Mouse (Mus musculus) erythroblast, embryonic 14.5 days (primary cell): ENCODE measurements around the gene Slx4ip. TPM values are rescaled to one million over a fixed set of nuclear protein-coding genes. Genes with fewer than 3 reads are reported as not detected.

Experiments
- H3K27me3 ChIP-seq: 2 replicates; pipeline ENCODE4 v1.6.1; 2012; ENCODE audit warnings: inconsistent platforms; ENCODE audit not compliant: control insufficient read depth
- H3K36me3 ChIP-seq: 2 replicates; pipeline ENCODE4 v1.6.1; 2012; ENCODE audit warnings: mild to moderate bottlenecking, inconsistent platforms; ENCODE audit not compliant: control insufficient read depth
- H3K4me1 ChIP-seq: 2 replicates; pipeline ENCODE4 v1.6.1; 2012; ENCODE audit warnings: inconsistent platforms; ENCODE audit not compliant: control insufficient read depth
- H3K4me3 ChIP-seq: replicated peaks from 2 replicates; pipeline ENCODE3; 2012; ENCODE audit warnings: moderate library complexity, mild to moderate bottlenecking, inconsistent platforms
- H3K9me3 ChIP-seq: 2 replicates; pipeline ENCODE4 v1.6.1; 2012; ENCODE audit warnings: low read length, inconsistent platforms, mixed read lengths; ENCODE audit not compliant: control insufficient read depth
- GATA1 ChIP-seq: IDR thresholded peaks from 2 replicates; pipeline ENCODE4 v1.6.1; 2012; ENCODE audit warnings: low read length, inconsistent platforms, mixed read lengths
- TAL1 ChIP-seq: IDR thresholded peaks from 3 replicates; pipeline ENCODE4 v1.6.1; 2012; ENCODE audit warnings: low read length, inconsistent platforms, mixed read lengths
- polyA plus RNA-seq: library from polyadenylated mRNA; stranded (reverse); fragments of >175 nt; gene quantifications from 2 replicates; pipeline ENCODE4 v1.2.3, GENCODE M21; 2012

Gene Slx4ip
- polyA plus RNA-seq, 1 experiment, result 0.07 TPM

DNA sequence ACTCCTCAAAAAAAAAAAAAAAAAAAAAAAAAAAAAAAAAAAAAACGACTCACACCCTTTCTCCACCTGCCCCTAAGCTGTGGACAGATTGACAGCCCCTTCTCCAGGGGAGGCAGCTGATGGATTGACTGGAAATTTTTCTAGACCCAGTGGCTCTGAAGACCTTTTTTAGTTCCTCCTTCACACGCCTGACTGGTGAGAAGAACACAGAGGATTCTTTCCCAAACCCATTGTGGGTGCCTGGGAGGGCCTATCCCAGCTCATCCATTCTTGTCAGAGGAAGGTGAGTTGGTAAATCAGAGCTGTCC, 183.2 kb downstream of the Slx4ip start:
- H3K4me3 ChIP-seq, result no peak overlapping the region
- H3K9me3 ChIP-seq, result no peaks in the 10 kb centered on the region
- TF ChIP-seq GATA1 (no peak), TAL1 (peak; percentile 21; the same call in 1 of the 3 replicates)
- no peaks in the 10 kb centered on the region for H3K27me3 ChIP-seq
- no peaks in the 10 kb centered on the region for H3K36me3 ChIP-seq
- no peaks in the 10 kb centered on the region for H3K4me1 ChIP-seq

DNA sequence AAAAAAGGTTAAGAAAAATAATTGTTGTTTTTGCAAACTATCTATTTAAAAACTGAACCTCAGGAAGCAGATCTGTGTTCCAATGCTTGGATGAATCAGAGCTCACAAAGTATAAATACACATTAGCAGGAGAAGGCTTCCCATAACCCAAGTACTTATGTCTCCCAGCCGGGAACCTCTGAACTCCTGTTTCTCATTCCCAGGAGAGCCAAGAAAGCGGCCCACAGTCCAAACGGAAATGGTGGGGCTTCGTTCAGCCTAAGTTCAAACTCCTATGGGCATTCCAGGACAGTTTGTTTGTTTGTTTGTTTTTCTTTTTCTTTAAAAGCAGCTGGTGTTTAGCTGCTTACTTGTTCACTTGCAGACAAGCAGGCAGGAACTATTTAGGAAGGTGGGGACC, 187.8 kb downstream of the Slx4ip start:
- no peak overlapping the region for H3K4me3 ChIP-seq
- no peaks in the 10 kb centered on the region for H3K4me1 ChIP-seq
- TF ChIP-seq TAL1 (no peak), GATA1 (no peak)
- H3K27me3 ChIP-seq, result no peaks in the 10 kb centered on the region
- no peaks in the 10 kb centered on the region for H3K36me3 ChIP-seq
- no peaks in the 10 kb centered on the region for H3K9me3 ChIP-seq

DNA sequence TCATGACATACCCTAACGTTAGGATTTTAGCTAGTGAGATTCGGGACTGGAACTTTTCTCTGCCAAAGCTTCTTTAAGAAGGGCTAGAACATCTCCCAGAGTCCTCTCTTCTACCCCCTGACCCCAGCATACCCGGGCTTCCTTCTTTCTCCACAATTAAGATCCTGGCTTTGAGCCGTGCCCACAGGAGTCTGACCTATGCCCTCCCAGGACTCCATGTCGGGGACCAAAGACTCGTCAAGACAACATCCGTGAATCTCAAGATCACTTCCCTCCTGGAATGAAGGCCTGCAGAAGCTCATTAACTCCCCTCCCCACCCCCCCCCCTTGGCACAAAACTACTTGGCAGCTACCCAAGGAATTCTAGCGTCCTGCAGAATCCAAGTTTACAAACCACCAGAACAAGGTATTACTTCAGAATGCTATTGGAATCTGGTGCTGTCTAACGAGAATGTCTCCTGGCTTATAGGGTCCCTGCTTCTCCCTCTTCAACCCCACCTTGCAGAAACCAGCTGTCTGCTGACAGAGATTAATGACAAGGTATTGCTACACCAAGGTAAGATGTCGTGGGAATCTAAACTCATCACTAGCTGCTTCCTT, 188.8 kb downstream of the Slx4ip start:
- H3K4me3 ChIP-seq, result no peak overlapping the region
- no peaks in the 10 kb centered on the region for H3K36me3 ChIP-seq
- H3K27me3 ChIP-seq, result no peaks in the 10 kb centered on the region
- H3K9me3 ChIP-seq, result no peaks in the 10 kb centered on the region
- no peak for TF ChIP-seq TAL1
- no peak for TF ChIP-seq GATA1
- no peaks in the 10 kb centered on the region for H3K4me1 ChIP-seq

DNA sequence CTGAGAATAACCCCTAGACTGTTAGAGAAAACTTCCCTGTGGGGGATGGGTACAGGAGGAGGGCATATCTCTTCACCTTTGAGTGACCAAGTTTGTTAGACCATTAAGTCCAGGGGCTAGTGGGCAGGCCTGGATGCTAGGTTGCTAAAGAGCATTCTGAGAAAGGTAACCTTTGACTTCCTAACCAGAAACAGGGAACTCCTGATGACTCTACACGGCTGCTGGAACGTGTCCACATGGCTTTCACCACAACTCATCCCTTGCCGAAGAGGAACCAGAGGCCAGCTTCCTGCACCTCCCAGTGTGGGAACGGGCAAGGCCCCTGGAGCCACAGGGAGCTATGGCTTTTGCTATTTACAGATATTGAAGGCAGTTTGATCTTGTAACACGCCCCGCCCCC, 189.4 kb downstream of the Slx4ip start:
- H3K9me3 ChIP-seq, result no peaks in the 10 kb centered on the region
- H3K27me3 ChIP-seq, result no peaks in the 10 kb centered on the region
- H3K4me1 ChIP-seq, result no peaks in the 10 kb centered on the region
- no peaks in the 10 kb centered on the region for H3K36me3 ChIP-seq
- TF ChIP-seq TAL1 (no peak), GATA1 (no peak)
- H3K4me3 ChIP-seq, result no peak overlapping the region

GRCm38 (mm10) chr2:137081001-137081400, 190.0 kb downstream of the Slx4ip start:
- H3K9me3 ChIP-seq, result no peaks in the 10 kb centered on the region
- H3K4me1 ChIP-seq, result no peaks in the 10 kb centered on the region
- TF ChIP-seq TAL1 (no peak), GATA1 (no peak)
- H3K27me3 ChIP-seq, result no peaks in the 10 kb centered on the region
- H3K36me3 ChIP-seq, result no peaks in the 10 kb centered on the region
- no peak overlapping the region for H3K4me3 ChIP-seq

GRCm38 (mm10) chr2:137082896-137083620, 192.0 kb downstream of the Slx4ip start:
- H3K4me3 ChIP-seq, result no peak overlapping the region
- H3K27me3 ChIP-seq, result no peaks in the 10 kb centered on the region
- no peaks in the 10 kb centered on the region for H3K9me3 ChIP-seq
- H3K4me1 ChIP-seq, result no peaks in the 10 kb centered on the region
- H3K36me3 ChIP-seq, result no peaks in the 10 kb centered on the region
- no peak for TF ChIP-seq TAL1
- no peak for TF ChIP-seq GATA1

DNA sequence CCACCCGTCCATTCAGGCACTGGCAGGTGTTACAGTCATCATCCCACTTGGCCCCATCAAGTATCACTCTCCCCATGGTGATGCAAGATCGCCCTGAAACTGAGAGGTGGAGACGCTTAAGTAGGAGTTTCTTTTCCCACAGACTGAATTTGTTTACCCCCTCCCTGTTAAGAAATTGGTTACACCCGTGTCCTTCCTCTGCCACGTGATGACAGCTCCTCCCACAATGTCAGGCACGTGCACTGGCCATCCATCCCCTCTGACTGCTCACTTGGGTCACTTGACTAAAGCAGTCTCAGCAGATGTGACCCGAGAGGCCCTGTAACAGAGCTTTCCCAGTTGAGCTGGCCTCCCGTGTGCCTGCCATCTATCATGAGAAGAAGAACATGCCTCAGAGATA, 194.2 kb downstream of the Slx4ip start:
- Histone ChIP-seq H3K9me3 (peaks cover 2% of the 10 kb centered on the region; the same call in 1 of the 2 replicates), H3K4me1 (no peaks in the 10 kb centered on the region), H3K4me3 (no peak overlapping the region), H3K27me3 (no peaks in the 10 kb centered on the region), H3K36me3 (no peaks in the 10 kb centered on the region)
- no peak for TF ChIP-seq GATA1

- Histone ChIP-seq H3K4me1 (no peaks in the 10 kb centered on the region), H3K27me3 (no peaks in the 10 kb centered on the region), H3K9me3 (peaks cover 2% of the 10 kb centered on the region; the same call in 1 of the 2 replicates), H3K4me3 (no peak overlapping the region), H3K36me3 (no peaks in the 10 kb centered on the region)
- TF ChIP-seq TAL1 (no peak), GATA1 (no peak)
Measured at GRCm38 (mm10) chr2:137086621-137087395, 195.8 kb downstream of the Slx4ip start.

- TF ChIP-seq GATA1 (no peak), TAL1 (no peak)
- no peaks in the 10 kb centered on the region for H3K4me1 ChIP-seq
Measured at GRCm38 (mm10) chr2:137087705-137088104, 196.7 kb downstream of the Slx4ip start.

More at GRCm38 (mm10) chr2:137087705-137088104, 196.7 kb downstream of the Slx4ip start:
- Histone ChIP-seq H3K36me3 (no peaks in the 10 kb centered on the region), H3K27me3 (no peaks in the 10 kb centered on the region), H3K4me3 (no peak overlapping the region), H3K9me3 (peaks cover 2% of the 10 kb centered on the region; the same call in 1 of the 2 replicates)
